Mouse (Mus musculus) testis, adult 2 months (tissue): ENCODE measurements around the gene Supt4a.

ENCODE experiments used
- CTCF ChIP-seq: fragments of 200-500 bp; IDR thresholded peaks from 2 replicates; pipeline ENCODE4 v1.5.1; 2012; ENCODE audit warnings: low read depth, mild to moderate bottlenecking, inconsistent platforms, low read length, moderate library complexity; ENCODE audit not compliant: control insufficient read depth, insufficient read depth, insufficient replicate concordance
- POLR2A ChIP-seq: fragments of 200-500 bp; IDR thresholded peaks from 2 replicates; pipeline ENCODE4 v1.6.1; 2012; ENCODE audit warnings: low read depth, mild to moderate bottlenecking, inconsistent platforms, low read length, moderate library complexity; ENCODE audit not compliant: control insufficient read depth

GRCm38 (mm10) chr11:87779392-87779791, 42.0 kb downstream of the Supt4a start:
- no peak for TF ChIP-seq CTCF
- TF ChIP-seq POLR2A: no peak
